Mouse (Mus musculus): ENCODE data around the gene Gm49510.

DNA sequence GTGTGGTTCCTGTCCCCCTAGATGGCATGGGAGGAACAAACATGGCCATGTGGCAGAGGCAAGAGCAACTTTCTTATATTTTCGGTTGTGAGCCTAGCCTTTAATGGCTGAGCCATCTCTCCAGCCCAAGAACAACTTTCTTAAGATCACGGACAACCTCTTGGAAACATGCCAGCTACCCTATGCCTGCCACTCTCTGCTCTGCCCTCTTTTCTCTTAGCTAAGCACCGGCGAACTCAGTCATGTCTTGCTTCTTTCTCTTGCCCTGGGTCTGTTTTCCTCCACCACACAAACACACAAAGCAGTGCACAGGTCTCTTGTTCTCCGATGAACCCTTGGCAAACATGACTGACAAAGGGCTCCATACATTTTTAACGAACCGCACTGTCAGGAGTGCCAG, 46.8 kb downstream of the Gm49510 start:
- TF ChIP-seq CTCF (IDR thresholded peaks at IDR 0.05; ENCODE audit: extremely low read depth, insufficient read length, insufficient replicate concordance, low read depth, low read length) (no peak), POLR2A (IDR thresholded peaks at IDR 0.05; ENCODE audit: low read depth, low read length) (no peak)

Data from small intestine, adult 2 months (tissue).